Mouse (Mus musculus): ENCODE measurements at regions not wholly inside any gene's neighbourhood (a gene's known extent, or its start where the extent isn't known, plus 50 kb on each side); places are given as distances from the start of the nearest gene placed in this dataset.
A peak's percentile ranks its signal among the peaks of the same experiment; 100 is the strongest.

GRCm38 (mm10) chr8:86275699-86276098, 304.8 kb downstream of the Abcc12 start:
- DNase-seq, result no peak

GRCm38 (mm10) chr8:86273811-86274210, 306.7 kb downstream of the Abcc12 start:
- no peak for DNase-seq

- no peak for DNase-seq
Measured at GRCm38 (mm10) chr8:86272626-86273025, 307.9 kb downstream of the Abcc12 start.

- DNase-seq, result no peak
Measured at GRCm38 (mm10) chr8:86271477-86271876, 309.0 kb downstream of the Abcc12 start.

GRCm38 (mm10) chr8:86258011-86258410, 322.5 kb downstream of the Abcc12 start:
- DNase-seq, result peak; percentile 63

- DNase-seq, result no peak
Measured at GRCm38 (mm10) chr8:86255431-86255830, 325.1 kb downstream of the Abcc12 start.

- DNase-seq, result no peak
Measured at GRCm38 (mm10) chr8:86254680-86255079, 325.8 kb downstream of the Abcc12 start.

- peak; percentile 47 for DNase-seq
Measured at GRCm38 (mm10) chr8:86252696-86253355, 327.7 kb downstream of the Abcc12 start.

GRCm38 (mm10) chr8:86234696-86235095, 345.8 kb downstream of the Abcc12 start:
- peak; percentile 2 for DNase-seq

- DNase-seq, result peak; percentile 13
Measured at GRCm38 (mm10) chr8:86231994-86232393, 348.5 kb downstream of the Abcc12 start.

GRCm38 (mm10) chr8:86224851-86225250, 355.6 kb downstream of the Abcc12 start:
- DNase-seq, result peak; percentile 65

GRCm38 (mm10) chr8:86222715-86223114, 357.8 kb downstream of the Abcc12 start:
- no peak for DNase-seq

GRCm38 (mm10) chr8:86222228-86222627, 358.3 kb downstream of the Abcc12 start:
- DNase-seq, result peak; percentile 64

GRCm38 (mm10) chr8:86214399-86214798, 366.1 kb downstream of the Abcc12 start:
- no peak for DNase-seq

- DNase-seq, result no peak
Measured at GRCm38 (mm10) chr8:86212461-86212860, 368.0 kb downstream of the Abcc12 start.

- no peak for DNase-seq
Measured at GRCm38 (mm10) chr8:86208812-86209262, 368.1 kb downstream of the Phkb start.

GRCm38 (mm10) chr8:86204421-86205229, 363.9 kb downstream of the Phkb start:
- no peak for DNase-seq

- DNase-seq, result no peak
Measured at GRCm38 (mm10) chr8:86203107-86203506, 362.3 kb downstream of the Phkb start.

GRCm38 (mm10) chr8:86201830-86202229, 361.1 kb downstream of the Phkb start:
- no peak for DNase-seq

- DNase-seq, result no peak
Measured at GRCm38 (mm10) chr8:86192262-86192661, 351.5 kb downstream of the Phkb start.

- no peak for DNase-seq
Measured at GRCm38 (mm10) chr8:86184671-86185070, 343.9 kb downstream of the Phkb start.

- DNase-seq, result no peak
Measured at GRCm38 (mm10) chr8:86180793-86181192, 340.0 kb downstream of the Phkb start.

GRCm38 (mm10) chr8:86170091-86170490, 329.3 kb downstream of the Phkb start:
- no peak for DNase-seq

GRCm38 (mm10) chr8:86164818-86165217, 324.1 kb downstream of the Phkb start:
- DNase-seq, result no peak
